Mouse (Mus musculus): Measurements from ENCODE around the gene Ago3. TPM values are rescaled to one million over a fixed set of nuclear protein-coding genes. Genes with fewer than 3 reads are reported as not detected.

The Ago3 gene
- total RNA-seq (2023; ENCODE audit: inconsistent age): 18.4 to 33.7 TPM (median 26.3 TPM) in 4 replicates

DNA sequence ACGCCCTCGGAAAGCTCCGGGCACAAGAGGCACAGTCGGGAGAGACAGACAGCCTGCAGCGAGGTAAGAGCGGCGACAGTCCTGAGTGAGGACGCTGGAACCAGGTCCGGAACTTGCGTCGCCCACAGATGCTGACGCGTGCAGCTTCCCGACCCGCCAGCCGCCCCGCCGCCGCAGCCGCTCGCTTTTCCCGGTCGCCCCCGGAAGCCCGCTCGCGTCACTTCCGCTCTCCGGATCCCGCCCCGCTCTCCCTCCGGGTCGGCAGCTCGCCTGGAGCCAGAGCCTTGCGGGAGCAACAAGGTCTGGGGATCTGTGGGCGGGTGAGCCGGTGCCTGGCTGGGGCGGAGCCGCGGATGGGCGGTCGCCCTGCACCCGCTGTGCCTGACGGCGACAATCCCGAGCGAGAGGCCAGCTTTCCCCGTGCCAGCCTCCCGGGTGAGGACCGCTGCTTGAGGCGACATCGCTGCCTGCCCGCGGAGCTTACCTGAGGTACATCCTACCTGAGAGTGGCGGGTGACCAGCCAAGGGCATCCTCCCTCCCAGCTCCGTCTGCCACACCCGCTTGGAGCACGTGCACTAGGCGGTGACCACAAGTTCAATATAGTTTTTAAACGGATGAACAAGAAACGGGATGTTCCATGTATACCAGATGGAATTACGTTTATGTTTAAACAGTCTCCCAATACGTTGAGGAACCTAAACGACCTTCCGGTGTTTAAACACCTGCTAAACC lies at the start of gene Ago3:
TSS of gene Ago3 (minus strand) at position 210 of the 733 bp plus-strand sequence.

DNA sequence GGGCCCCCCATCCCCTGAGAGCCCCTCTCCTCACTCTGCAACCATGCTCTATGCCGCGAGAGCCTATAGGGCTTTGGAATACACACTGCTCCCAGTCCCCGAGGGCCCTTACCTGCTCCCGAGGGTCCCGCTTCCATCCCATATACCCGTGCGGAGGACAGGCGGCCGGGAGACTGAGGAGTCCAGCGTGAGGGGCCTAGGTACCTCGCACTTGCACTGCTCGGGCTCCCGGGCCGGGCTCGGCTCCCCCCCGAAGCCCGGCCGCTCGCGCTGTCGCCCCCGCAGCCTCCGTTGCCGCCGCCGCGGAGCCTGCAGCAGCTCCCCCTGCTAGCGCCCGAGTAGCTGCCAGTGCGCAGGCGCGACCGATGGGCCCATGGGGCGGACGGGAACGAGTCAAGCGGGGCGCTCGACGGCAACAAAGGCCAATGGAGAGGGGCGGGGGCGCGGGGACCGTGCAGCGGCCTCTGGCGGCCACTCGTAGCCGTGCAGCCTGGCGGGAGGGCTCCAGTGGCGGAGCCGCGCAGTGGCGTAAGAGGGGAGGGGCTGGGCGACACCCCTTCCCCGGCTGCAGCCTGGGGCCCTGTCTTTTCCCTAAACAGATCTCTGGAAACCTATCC lies 39.0 kb upstream of the Ago3 start, which contains the start of gene Ago1:
TSS of gene Ago1 (minus strand) at position 299 of the 617 bp plus-strand sequence.

DNA sequence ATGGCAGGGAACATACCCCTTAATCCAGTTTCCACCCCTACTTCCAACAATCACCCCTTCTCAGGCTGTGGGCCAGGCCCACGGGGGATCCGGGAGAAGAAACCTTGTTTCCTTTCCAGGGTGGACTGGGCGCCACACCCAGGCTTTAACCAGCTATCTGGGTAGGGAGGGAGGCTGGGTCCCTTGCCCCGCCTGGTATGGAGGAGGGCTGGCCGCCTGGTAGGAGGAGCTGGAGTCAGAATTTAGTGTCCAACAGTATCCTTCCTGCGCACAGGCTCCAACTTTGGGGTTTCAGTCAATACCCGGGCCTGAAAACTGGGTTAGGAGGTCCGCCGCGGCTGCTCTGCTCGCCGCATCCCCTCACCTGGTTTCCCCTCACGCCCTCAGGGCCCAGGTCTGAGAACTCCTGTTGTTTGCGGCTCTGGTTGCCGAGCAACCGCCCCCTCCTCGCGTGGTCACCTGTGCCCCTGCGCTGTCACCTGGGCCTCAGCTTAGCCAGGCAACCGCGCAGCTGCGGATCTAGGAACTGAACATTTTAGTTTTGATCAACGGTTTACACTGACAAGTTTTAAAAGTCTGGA lies 104.0 kb downstream of the Ago3 start, which contains the start of gene Tekt2:
TSS of gene Tekt2 (minus strand) at position 408 of the 581 bp plus-strand sequence.

DNA sequence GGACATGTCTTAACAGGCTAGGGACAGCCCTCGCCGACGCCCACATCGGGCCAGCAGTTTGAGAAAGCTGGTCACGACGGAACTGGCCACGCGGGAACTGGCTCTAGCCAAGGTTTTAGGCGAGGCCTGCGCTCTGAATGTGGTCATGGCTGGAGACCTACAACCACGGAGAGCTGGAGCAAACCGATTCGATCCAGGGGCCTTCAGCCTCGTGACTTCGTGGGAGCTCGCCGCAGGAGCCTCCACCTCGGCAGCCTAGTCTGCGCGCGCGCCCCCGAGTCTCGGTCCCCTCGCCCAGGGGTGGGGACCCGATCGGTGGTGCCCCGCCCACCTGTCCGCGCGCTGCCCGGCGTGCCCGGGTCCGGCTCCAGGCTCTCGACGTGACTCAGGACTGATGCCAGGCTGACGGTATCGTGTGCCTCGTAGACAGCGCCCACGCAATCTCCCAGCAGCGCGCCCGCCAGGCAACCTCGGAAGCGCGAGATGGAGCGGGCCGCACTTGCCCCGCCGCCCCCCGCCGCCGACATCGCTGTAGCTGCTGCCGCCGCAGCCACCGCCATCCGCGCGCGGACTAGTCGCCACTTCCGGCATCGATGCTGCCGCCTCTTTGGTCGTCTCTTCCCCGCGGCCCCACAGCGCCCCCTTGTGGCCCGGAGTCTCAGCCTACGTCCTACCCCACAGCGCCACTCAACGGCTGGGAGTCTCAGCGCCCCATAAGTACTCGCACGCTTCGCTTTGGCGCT lies 108.1 kb downstream of the Ago3 start, which contains the start of gene Adprhl2:
TSS of gene Adprhl2 (minus strand) at position 593 of the 743 bp plus-strand sequence.

DNA sequence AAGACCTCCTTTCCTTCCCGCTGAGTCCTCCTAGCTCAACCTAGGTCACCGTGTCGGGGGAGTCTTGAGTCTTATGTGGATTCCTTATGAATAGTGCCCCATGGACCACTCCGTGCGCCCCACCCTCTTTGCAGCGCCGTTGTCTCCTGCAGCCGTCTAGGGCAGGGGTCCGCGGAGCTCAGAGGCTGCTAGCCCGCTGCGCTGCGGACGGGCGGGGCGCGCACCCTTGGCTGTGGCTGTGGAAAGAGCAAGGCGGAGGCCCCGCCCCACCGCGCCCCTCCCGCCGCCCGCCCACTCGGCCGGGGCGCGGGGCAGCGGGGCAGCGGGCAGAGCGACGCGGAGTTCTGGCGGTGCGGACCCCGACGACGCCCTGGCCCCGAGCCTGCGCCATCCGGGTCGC lies 142.9 kb downstream of the Ago3 start, which contains the start of gene Col8a2:
TSS of gene Col8a2 (plus strand) at position 302 of the 400 bp plus-strand sequence.

Other genes starting within 250 kb of the Ago3 start
- gene Thrap3, start 226.8 kb downstream of the Ago3 start, total RNA-seq (2023; ENCODE audit: inconsistent age): 536 to 621 TPM (median 609 TPM) in 4 replicates
- gene Map7d1, start 173.2 kb downstream of the Ago3 start, total RNA-seq (2023; ENCODE audit: inconsistent age): 44.6 to 60.7 TPM (median 55.7 TPM) in 4 replicates
- 40.2 to 46.6 TPM (median 44.6 TPM) in 4 replicates for gene Trappc3, start 167.2 kb downstream of the Ago3 start, total RNA-seq (2023; ENCODE audit: inconsistent age)
- gene Col8a2, start 142.8 kb downstream of the Ago3 start, total RNA-seq (2023; ENCODE audit: inconsistent age): not detected in 4 replicates
- 33.3 to 45.0 TPM (median 39.4 TPM) in 4 replicates for gene Adprhl2, start 107.9 kb downstream of the Ago3 start, total RNA-seq (2023; ENCODE audit: inconsistent age)
- not detected in 4 replicates for gene Tekt2, start 103.9 kb downstream of the Ago3 start, total RNA-seq (2023; ENCODE audit: inconsistent age)
- 56.3 to 63.7 TPM (median 59.3 TPM) in 4 replicates for gene Ago1, start 39.0 kb upstream of the Ago3 start, total RNA-seq (2023; ENCODE audit: inconsistent age)
- 8.6 to 11.2 TPM (median 9.5 TPM) in 4 replicates for gene Ago4, start 103.9 kb upstream of the Ago3 start, total RNA-seq (2023; ENCODE audit: inconsistent age)
- 11.4 to 16.4 TPM (median 13.6 TPM) in 4 replicates for gene Clspn, start 127.4 kb upstream of the Ago3 start, total RNA-seq (2023; ENCODE audit: inconsistent age)
- gene 5730409E04Rik, start 180.3 kb upstream of the Ago3 start, total RNA-seq (2023; ENCODE audit: inconsistent age): 0.64 to 1.1 TPM (median 0.77 TPM) in 4 replicates
- gene Psmb2, start 248.1 kb upstream of the Ago3 start, total RNA-seq (2023; ENCODE audit: inconsistent age): 85.8 to 97.3 TPM (median 95.7 TPM) in 4 replicates